Mouse (Mus musculus): ENCODE measurements at regions not wholly inside any gene's neighbourhood (a gene's known extent, or its start where the extent isn't known, plus 50 kb on each side); places are given as distances from the start of the nearest gene placed in this dataset.
A peak's percentile ranks its signal among the peaks of the same experiment; 100 is the strongest.

DNA sequence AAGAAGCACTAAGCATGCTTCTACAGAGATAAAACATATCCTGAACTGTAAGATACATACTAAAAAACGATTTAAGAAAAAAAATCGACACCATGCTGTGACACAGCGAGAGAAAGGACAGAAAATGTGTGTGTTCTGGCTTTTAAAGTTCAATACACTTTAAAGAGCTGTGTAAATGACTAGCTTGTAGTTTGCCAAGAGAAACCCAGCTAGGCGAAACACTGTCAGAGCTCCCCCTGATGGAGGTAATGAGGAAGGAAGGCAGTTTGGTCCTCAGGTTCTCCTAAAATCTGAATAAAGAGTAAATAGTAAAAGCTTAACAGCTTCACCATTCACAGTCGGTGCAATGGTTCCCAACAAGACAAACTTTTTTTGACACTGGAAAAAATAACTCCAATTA lies 67.1 kb upstream of the Gabrg2 start:
- intact Hi-C loops (cut with DNase I): loop anchor here (2.0 to 10.0 kb wide), 3 partner anchors 633 to 1141 kb away; no protein-coding TSS in a partner anchor

DNA sequence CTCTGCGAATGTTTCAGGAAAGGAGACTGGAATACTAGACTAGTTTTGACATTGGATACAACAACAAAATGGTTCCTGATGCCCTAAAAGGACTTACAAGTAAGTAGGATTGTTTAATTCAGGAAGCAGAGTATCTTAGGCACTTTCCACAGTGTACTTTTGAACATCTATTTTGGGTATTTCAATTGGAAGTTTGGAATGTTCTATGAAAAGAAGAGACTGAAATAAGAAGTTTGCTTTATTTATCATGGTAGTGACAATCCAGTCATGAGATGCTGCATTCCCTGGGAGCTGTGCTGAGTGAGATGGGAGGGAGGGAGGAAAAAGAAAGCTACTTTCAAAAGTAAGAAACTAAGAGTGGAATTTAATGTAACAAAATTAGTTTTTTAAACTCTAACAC lies 50.9 kb upstream of the Gabrg2 start:
- intact Hi-C loops (cut with DNase I): no loop called here
- DNase-seq (ENCODE audit: low spot score in 2 of 2): no peak

More for the DNA sequence above, 67.1 kb upstream of the Gabrg2 start:
- DNase-seq (ENCODE audit: low spot score in 2 of 2): peak; percentile 35 to 38
